Mouse (Mus musculus): ENCODE data around the gene Trem2. TPM values are rescaled to one million over a fixed set of nuclear protein-coding genes. Genes with fewer than 3 reads are reported as not detected.

Gene Trem2
- polyA plus RNA-seq, 1 experiment from 2014 or later, result 0.51 TPM

- Histone ChIP-seq H3K27me3 (ENCODE audit: low read depth, poor library complexity, severe bottlenecking) (no peaks in the 10 kb centered on the region), H3K4me1 (no peaks in the 10 kb centered on the region), H3K27ac (no peak overlapping the region), H3K4me3 (no peak overlapping the region), H3K9me3 (replicated peaks) (no peaks in the 10 kb centered on the region), H3K36me3 (peaks cover 81% of the 10 kb centered on the region)
- WGBS, result 90% methylated on average over 2 of the region's 2 CpGs
- DNase-seq (ENCODE audit: low spot score), result no peak
These were observed 42.5 kb downstream of the Trem2 start for GRCm38 (mm10) chr17:48388666-48389065.

DNA sequence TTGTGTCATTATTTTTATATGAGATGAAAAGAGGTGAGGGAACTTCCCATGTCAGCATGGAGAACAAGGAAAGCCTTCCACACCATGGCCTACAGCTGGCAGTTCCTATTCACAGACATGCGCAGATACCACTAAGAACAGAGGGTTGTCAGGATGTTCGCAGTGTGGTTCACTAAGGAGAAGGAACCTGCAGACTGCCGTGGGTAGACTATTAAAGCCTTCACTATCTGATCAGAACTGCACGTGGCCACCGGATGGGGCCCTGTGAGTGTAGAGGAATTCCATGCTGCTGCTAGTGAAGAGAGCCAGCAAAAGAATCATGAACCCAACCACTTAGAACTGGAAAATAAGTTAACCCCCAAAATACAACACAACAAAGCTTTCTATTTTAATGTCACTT lies 43.2 kb downstream of the Trem2 start:
- H3K27me3 ChIP-seq (ENCODE audit: low read depth, poor library complexity, severe bottlenecking), result no peaks in the 10 kb centered on the region
- WGBS, result 94% methylated on average over 5 of the region's 5 CpGs
- H3K9me3 ChIP-seq (replicated peaks), result no peaks in the 10 kb centered on the region
- H3K4me3 ChIP-seq, result no peak overlapping the region
- H3K4me1 ChIP-seq, result no peaks in the 10 kb centered on the region
- no peak for DNase-seq (ENCODE audit: low spot score)
- H3K36me3 ChIP-seq, result peaks cover 89% of the 10 kb centered on the region
- no peak overlapping the region for H3K27ac ChIP-seq

DNA sequence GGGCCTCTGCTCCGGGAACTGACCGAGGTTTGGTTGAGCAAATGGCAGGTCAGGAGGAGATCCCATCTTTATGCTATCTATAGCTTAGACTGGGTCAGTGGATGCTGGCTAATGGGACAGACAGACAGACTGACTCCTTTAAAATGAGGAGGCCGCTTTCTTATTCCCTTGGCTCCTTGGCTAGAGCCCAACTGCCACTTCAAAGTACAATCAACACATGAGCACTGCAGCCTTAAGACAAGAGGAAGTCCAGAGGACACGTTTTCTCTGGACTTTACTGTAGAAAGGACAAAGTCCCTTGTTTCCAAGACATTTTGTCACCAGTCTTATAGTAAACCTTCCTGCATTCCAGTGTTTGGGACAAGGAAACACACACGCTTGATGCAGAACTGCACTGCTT lies 45.2 kb downstream of the Trem2 start:
- Histone ChIP-seq H3K36me3 (peaks cover 100% of the 10 kb centered on the region), H3K9me3 (replicated peaks) (no peaks in the 10 kb centered on the region), H3K27ac (no peak overlapping the region), H3K4me1 (no peaks in the 10 kb centered on the region), H3K27me3 (ENCODE audit: low read depth, poor library complexity, severe bottlenecking) (no peaks in the 10 kb centered on the region), H3K4me3 (no peak overlapping the region)
- no peak for DNase-seq (ENCODE audit: low spot score)
- WGBS, result 89% methylated on average over 5 of the region's 5 CpGs

DNA sequence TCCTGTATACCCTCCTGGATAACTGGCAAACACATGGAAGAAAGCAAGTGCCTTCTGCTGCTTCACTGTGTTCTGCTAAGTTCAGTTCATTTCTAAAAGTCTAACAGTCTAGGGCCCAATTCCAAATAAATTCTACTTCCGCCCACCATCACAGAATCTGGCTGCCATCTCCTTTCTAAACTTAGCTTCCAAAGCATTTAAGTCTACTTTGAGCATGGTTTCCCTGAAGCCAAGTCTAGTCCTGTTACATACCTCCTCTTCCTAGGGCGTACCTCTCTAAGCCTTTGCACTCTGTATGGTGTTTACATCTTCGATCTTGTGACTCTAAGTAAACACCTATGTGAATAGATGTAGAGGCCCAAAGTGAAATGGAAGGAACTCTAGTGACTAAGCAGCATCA lies 46.4 kb downstream of the Trem2 start:
- H3K36me3 ChIP-seq, result peaks cover 99% of the 10 kb centered on the region
- H3K27ac ChIP-seq, result no peak overlapping the region
- no peaks in the 10 kb centered on the region for H3K9me3 ChIP-seq (replicated peaks)
- no peak overlapping the region for H3K4me3 ChIP-seq
- no peaks in the 10 kb centered on the region for H3K4me1 ChIP-seq
- DNase-seq (ENCODE audit: low spot score), result no peak
- WGBS, result 97% methylated on average over 3 of the region's 3 CpGs
- H3K27me3 ChIP-seq (ENCODE audit: low read depth, poor library complexity, severe bottlenecking), result no peaks in the 10 kb centered on the region

- H3K4me3 ChIP-seq, result no peak overlapping the region
- 93% methylated on average over 4 of the region's 4 CpGs for WGBS
- H3K9me3 ChIP-seq (replicated peaks), result no peaks in the 10 kb centered on the region
- no peak overlapping the region for H3K27ac ChIP-seq
- no peaks in the 10 kb centered on the region for H3K4me1 ChIP-seq
- no peaks in the 10 kb centered on the region for H3K27me3 ChIP-seq (ENCODE audit: low read depth, poor library complexity, severe bottlenecking)
- H3K36me3 ChIP-seq, result peaks cover 61% of the 10 kb centered on the region
- no peak for DNase-seq (ENCODE audit: low spot score)
These were observed 55.5 kb downstream of the Trem2 start for GRCm38 (mm10) chr17:48401710-48402109.

- 94% methylated on average over 3 of the region's 3 CpGs for WGBS
- no peak for DNase-seq (ENCODE audit: low spot score)
- Histone ChIP-seq H3K27me3 (ENCODE audit: low read depth, poor library complexity, severe bottlenecking) (no peaks in the 10 kb centered on the region), H3K4me1 (peaks cover 8% of the 10 kb centered on the region), H3K9me3 (replicated peaks) (no peaks in the 10 kb centered on the region), H3K27ac (no peak overlapping the region), H3K36me3 (peaks cover 54% of the 10 kb centered on the region), H3K4me3 (no peak overlapping the region)
These were observed 56.5 kb downstream of the Trem2 start for GRCm38 (mm10) chr17:48402751-48403150.

Other genes starting within 250 kb of the Trem2 start
- not detected in 2 replicates for gene 9830107B12Rik, start 200.1 kb upstream of the Trem2 start, polyA plus RNA-seq (2016; fragmentation: Nextera tagmentation; extraction: Ambion mirVana)
- gene A530064D06Rik, start 179.1 kb upstream of the Trem2 start, polyA plus RNA-seq (2016; fragmentation: Nextera tagmentation; extraction: Ambion mirVana), result not detected in 2 replicates
- gene Trem1, start 113.6 kb upstream of the Trem2 start, polyA plus RNA-seq (2016; fragmentation: Nextera tagmentation; extraction: Ambion mirVana), result 0.05 TPM in 1 of 2 replicates, not detected in the other
- 0.14 TPM in 1 of 2 replicates, not detected in the other for gene Trem3, start 98.6 kb upstream of the Trem2 start, polyA plus RNA-seq (2016; fragmentation: Nextera tagmentation; extraction: Ambion mirVana)
- gene Treml4, start 82.1 kb upstream of the Trem2 start, polyA plus RNA-seq (2016; fragmentation: Nextera tagmentation; extraction: Ambion mirVana), result 0.34 TPM in 1 of 2 replicates, not detected in the other
- 0.25 and 0.54 TPM in 2 replicates for gene Treml2, start 46.9 kb upstream of the Trem2 start, polyA plus RNA-seq (2016; fragmentation: Nextera tagmentation; extraction: Ambion mirVana)
- 0.09 TPM in 1 of 2 replicates, not detected in the other for gene B430306N03Rik, start 30.3 kb upstream of the Trem2 start, polyA plus RNA-seq (2016; fragmentation: Nextera tagmentation; extraction: Ambion mirVana)
- 1.8 and 2.0 TPM in 2 replicates for gene Treml1, start 13.5 kb downstream of the Trem2 start, polyA plus RNA-seq (2016; fragmentation: Nextera tagmentation; extraction: Ambion mirVana)
- 21.9 and 26.4 TPM in 2 replicates for gene Nfya, start 63.5 kb downstream of the Trem2 start, polyA plus RNA-seq (2016; fragmentation: Nextera tagmentation; extraction: Ambion mirVana)
- gene Oard1, start 63.6 kb downstream of the Trem2 start, polyA plus RNA-seq (2016; fragmentation: Nextera tagmentation; extraction: Ambion mirVana), result 75.0 and 80.3 TPM in 2 replicates
- gene Apobec2, start 86.5 kb downstream of the Trem2 start, polyA plus RNA-seq (2016; fragmentation: Nextera tagmentation; extraction: Ambion mirVana), result 0.92 and 1.2 TPM in 2 replicates
- not detected in 2 replicates for gene Tspo2, start 105.1 kb downstream of the Trem2 start, polyA plus RNA-seq (2016; fragmentation: Nextera tagmentation; extraction: Ambion mirVana)
- 0.06 and 0.13 TPM in 2 replicates for gene Unc5cl, start 108.5 kb downstream of the Trem2 start, polyA plus RNA-seq (2016; fragmentation: Nextera tagmentation; extraction: Ambion mirVana)